Mouse (Mus musculus) brain, adult 10 weeks (tissue): ENCODE data around the gene Rimklb. TPM values are rescaled to one million over a fixed set of nuclear protein-coding genes. Genes with fewer than 3 reads are reported as not detected.

ENCODE experiments used
- polyA plus RNA-seq: library from polyadenylated mRNA; stranded (reverse); fragments of 350-450 nt; fragmentation: Illumina TruSeq; extraction: RNeasy Lipid Tissue Mini Kit (QIAGEN cat#74804); gene quantifications from one replicate; pipeline ENCODE4 v1.2.3, GENCODE M21; 2015; ENCODE audit warnings: low read depth, low replicate concordance

Rimklb gene
- 37.6 TPM for polyA plus RNA-seq

GRCm38 (mm10) chr6:122498661-122499060 lies at the start of gene Rimklb:
Rimklb (minus strand) TSS chr6:122498761.

GRCm38 (mm10) chr6:122505545-122505944 lies 7.0 kb upstream of the Rimklb start, which contains the start of gene Mfap5:
Mfap5 (plus strand) TSS chr6:122505845.

Other genes starting within 250 kb of the Rimklb start
- gene Klrg1, start 215.9 kb downstream of the Rimklb start, polyA plus RNA-seq, result not detected
- gene M6pr, start 190.0 kb downstream of the Rimklb start, polyA plus RNA-seq, result 114 TPM
- gene Phc1, start 158.2 kb downstream of the Rimklb start, polyA plus RNA-seq, result 27.9 TPM
- gene Mfap5, start 7.1 kb upstream of the Rimklb start, polyA plus RNA-seq, result not detected
- gene Aicda, start 55.0 kb upstream of the Rimklb start, polyA plus RNA-seq, result not detected
- gene Apobec1, start 103.7 kb upstream of the Rimklb start, polyA plus RNA-seq, result 3.0 TPM
- gene Gdf3, start 111.3 kb upstream of the Rimklb start, polyA plus RNA-seq, result not detected
- not detected for gene Dppa3, start 127.6 kb upstream of the Rimklb start, polyA plus RNA-seq
- not detected for gene Nanog, start 208.7 kb upstream of the Rimklb start, polyA plus RNA-seq